Mouse (Mus musculus) adrenal gland, adult 8-10 months (tissue): ENCODE measurements around the gene Shoc2. TPM values are rescaled to one million over a fixed set of nuclear protein-coding genes. Genes with fewer than 3 reads are reported as not detected.
"Not testable (repeated sequence)": the region's sequence is repeated elsewhere in the genome, so short reads cannot be mapped to it uniquely, and the experiment has no call there.

Source experiments
- DNase-seq: peaks from one replicate; pipeline ENCODE4 v3.0.0; 2022
- total RNA-seq, 4 experiments: library from RNA; stranded (reverse); gene quantifications; 2 replicates each; pipeline ENCODE4 v1.2.4; 2022

Gene Shoc2
- total RNA-seq, result 10 to 100 TPM; 38.1 to 46.5 (median 41.9) TPM

DNA sequence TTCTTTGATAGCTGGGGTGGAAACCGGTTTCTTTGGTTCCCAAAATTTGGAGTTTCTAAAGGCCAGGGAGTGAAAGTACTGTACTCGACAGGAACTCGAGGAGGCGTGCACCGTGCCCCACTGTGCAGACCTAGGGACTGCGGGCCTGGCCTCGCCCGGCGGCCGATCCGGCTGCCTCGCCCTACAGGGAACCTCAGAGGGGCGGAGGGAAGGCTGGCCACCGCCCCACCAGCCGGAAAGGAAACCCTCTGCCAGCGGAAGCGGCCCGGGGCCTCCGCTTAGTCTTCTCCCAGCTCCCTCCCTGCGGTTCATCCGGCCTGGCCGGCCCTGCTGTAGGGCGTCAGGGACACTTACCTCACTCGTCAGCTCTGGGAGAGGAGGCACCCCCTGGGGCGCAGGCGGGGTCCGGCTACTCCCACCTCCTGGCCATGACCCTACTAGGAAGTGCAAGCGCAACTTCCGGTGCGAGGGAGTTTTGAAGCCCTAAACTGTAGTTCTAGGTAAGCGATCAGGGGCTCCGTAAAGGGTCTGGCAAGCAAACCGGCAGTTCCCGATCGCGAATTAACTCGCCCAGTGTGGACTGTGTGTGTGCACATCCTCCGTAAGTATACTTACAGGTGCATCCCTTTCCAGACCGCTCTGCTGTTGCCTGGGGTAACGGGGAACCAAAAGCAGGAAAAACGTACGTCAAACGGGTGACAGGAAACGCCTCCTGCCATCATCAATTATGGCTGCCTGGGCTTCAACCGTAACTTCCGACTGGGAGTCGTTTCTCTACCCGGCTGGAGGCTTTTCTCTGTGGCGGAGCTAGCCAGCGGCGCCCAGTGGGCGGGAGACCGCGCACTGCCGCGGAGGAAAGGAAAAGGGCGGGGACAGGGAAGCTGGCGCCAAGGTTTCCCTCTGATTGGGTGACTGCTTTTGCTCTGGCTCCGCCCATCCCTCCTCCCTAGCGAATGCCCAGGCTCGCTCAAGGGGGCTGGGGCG, at the start of gene Shoc2, which contains the start of gene Bbip1:
Gene Shoc2, plus strand, starts transcription at position 505 of the 984 bp plus-strand sequence.
Gene Bbip1, minus strand, starts transcription at position 826 of the 984 bp plus-strand sequence.
- peak; percentile 99 for DNase-seq

DNA sequence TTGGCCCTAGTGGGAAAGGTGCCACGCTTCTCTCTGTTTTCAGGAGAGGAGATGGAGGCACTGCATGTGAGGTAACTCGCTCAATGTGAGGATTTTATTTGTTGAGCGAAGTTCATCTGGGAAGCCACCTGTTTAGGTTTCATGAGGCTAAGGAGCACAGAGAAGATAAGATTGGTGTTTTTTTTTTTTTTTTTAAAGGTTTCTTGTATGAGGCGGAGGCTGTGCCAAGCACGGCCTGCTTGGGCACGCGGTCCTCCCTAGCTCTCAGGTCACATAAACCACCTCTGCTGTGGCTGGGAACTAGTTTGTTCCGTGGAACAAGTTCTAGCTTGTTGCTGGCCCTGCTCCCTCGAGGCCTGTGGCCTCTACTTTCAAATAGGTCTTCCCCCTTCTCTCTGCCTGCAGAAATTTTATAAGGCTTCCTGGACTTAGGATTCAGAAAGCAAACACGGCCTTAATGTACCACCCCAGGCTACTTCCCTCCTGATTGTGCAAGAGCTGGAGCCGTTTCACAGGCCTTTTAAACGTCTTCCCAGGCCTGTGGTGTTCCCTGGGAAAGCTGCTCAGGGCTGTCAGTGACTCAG, 49.5 kb upstream of the Shoc2 start:
- DNase-seq, result no peak

DNA sequence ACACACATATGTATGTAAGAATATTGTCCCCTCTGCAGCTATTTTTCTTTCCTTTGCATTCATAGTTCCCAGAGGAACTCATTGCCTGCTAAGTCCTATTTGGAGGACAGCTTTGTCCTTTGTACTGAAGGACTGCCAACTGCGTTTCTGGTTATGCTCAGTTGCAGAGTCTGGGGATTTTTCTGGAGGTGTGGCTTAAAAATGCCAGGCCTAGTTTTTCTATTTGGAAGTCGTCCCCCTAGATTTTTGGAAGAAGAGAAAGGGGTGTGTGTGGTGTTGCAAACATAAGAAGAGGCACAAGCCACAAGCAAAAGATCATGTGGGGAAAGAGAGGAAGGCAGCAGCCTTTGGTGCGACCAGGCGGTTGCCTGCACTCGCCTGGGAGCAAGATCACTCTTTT, 46.1 kb upstream of the Shoc2 start:
- DNase-seq, result no peak

DNA sequence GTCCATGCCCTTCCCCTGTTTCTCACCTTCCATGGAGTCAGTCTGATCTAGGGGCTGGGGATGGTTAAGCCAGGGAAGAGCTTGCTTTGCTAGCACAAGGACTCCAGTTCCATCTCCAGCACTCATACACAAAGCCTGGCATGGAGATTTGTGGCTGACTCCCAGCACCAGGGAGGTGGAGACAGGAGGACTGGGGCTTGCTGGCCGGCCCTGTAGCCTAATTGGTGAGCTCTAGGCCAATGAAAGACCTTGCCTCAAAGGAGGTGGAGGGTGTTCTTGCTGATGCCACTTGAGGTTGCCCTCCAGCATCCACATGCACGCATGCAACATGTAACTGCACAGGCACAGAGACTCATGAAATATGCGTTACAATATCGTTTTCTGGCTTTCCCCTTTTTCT, 45.6 kb upstream of the Shoc2 start:
- no peak for DNase-seq

DNA sequence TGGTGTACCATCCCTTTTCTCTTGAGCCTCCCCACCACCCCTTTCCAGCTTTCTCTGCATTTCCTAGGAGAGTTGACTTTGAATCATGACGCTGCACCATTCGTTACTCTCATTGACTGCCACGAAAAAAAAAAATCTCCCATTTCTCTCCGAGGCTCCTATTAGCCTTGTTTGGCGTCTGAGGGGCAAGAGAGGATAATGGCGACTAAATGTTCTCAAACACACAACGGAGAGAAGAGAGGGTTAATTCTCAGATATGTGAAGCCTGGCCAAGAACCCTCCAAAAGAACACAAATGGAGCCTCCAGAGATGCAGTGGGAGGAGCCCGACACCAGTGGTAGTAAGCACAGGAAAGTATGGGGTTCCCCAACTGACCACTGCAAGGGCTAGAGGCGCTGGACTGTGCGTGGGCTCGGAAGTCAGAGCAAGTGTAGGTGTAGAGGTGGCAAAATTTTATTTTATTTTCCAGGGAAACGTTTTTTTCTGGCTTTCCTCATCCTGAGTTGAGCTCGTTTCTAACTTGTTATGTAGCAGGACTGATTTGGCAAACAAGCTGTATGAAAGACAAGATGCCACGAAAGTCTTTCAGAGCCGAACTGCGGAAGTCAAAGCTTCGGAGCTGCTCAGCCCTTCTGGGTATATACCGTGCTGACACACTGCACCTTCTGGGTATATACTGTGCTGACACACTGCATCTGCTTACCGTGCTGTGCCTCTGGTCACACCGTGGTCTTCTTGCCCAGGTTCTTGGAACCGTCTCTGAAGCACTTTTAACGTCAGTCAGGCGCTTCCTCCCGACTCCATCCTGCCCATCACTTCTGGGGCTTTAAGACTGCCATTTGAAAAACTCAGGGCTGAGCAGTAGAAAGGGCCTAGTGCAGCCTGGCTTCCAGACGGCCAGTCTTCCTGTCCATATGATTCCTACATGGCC, 44.9 kb upstream of the Shoc2 start:
- DNase-seq, result no peak

DNA sequence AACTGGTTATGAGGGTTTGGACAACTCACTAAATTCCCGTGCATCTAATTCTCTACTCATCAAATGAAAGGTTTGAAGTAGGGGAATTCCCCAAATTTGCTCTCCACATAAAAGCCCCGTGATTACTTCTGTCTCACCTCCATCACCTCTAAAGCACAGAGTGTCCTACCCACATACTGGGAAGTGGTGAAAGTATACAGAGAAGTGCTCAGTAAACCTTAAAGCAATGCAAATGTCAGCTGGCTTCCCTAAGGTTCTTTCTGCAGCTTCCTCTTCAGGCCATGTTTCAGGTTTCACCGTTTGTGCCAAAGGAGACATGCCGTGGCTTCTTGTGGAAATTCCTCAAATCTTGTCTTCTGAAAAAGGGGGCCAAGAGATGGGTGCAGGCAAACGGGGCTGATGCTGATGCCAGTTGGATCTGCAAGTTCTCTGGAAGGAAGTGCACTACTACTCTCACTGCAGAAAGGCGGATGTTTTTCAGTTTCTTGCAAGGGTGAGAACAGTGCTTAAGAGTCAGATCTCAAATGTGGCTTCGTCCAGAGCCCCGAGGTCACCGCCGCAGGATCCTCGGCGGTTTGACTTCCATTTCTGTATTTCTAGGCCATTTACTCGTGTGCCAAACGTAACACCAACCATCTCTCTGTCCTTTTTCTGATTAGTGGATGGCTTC, 44.0 kb upstream of the Shoc2 start:
- DNase-seq, result no peak

DNA sequence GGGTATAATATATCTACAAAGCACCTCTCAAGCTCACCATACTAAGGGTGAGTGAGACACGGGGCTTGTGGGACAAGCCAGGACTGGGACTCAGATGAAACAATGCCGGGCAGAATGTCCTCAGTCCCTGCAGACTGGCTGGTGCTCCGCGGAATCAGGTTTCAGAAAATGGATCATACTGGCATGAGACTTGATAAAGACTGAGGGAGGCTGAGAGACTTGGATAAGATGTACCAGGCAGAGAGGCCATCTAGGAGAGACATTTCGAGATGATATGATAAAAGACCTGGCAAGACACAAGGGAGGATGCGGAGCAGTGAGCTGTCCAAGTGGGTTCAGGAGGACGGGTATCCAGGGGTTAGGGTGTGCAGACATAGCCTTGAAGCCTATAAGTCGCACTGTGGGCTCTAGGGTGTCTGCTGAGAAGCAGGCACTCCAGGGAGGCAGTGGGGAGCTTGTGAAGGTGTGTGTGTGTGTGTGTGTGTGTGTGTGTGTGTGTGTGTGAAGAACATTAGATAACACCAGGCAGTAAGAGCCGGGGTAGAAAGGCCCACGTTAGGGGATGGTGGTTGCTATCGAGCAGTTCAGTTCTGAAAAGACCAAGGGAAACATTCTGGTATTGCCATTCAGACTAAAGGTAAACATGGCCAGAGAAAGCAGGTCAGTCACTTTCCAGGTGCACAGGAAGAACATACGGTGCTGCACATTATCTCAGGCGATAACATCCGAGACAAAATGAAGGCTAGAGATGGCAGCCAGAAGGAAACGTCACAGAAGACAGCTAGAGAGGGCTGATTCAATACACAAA, 42.0 kb upstream of the Shoc2 start:
- DNase-seq, result no peak

DNA sequence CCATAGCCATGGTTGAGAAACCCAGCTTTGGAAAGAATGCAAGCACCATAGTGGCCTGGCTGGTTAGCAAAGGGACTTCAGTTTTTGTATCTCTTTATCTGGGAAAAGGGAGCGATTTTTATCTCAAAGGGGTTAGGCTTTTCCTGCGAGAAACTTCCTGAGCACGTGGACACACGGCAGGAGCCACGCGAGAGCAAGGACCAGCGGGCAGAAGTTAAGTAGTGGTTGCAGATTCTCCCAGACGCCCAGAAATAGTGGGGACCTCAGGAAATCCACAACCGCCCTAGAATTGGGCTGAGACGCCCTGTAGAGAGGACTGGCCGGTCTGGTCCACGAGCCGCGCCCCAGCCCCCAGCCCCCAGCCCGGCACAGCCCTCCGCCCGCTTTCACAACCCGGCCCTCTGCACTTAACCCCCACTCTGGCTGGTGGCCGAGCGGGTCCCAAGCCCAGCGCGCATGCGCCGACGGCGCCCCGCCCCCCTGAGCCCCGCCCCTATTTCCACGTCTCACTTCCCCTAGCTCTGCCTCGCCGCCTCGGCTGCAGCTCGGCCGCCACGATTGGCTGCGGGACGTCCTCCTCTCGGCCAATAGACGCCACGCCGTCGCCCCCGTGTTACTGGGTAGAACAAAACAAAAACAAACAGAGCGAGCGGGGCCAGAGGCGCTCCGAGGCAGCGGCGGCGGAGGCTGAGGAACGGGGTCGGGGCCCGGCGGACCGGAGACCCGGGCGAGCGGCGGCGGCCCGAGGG, 41.2 kb upstream of the Shoc2 start:
- peak; percentile 95 for DNase-seq

DNA sequence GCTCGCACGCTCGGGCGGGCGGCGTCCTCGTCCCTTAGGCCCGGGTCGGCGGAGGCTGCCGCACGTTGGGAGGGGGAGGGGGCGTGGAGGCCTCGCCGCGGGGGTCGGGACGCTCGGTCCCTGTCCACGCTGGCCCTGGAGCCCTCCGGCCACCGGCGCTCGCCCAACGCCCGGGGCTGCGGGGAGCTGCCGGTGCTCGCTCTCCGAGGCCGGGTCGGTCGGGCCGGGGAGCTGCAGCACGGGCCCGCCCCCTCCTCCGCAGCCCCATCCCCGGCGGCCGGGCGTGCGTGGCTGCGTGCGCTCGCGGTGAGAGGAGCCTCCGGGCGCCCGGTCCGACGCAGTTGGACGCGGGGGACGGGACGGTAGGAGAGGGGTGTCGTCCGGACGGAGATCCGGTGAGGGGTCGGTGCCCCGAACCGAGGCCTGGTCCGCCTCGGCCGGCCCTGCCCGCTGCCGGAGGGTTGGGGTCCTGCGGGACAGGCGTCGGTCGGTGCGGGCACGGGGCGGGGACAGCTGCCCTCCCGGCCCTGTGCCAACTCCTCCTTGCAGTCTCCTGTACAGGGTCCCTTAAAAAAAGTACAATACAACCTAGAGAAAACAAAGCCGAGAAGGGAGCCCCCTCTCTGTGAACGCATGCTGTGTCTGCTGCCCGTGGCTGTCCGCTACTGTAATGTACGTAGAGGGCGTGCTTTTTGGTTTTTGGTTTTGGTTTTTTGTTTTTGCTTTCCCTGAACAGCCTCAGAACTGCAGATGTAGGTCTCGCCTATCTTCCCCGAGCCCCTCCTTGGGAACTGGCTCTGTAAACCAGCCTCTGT, 40.4 kb upstream of the Shoc2 start:
- peak; percentile 36 for DNase-seq

DNA sequence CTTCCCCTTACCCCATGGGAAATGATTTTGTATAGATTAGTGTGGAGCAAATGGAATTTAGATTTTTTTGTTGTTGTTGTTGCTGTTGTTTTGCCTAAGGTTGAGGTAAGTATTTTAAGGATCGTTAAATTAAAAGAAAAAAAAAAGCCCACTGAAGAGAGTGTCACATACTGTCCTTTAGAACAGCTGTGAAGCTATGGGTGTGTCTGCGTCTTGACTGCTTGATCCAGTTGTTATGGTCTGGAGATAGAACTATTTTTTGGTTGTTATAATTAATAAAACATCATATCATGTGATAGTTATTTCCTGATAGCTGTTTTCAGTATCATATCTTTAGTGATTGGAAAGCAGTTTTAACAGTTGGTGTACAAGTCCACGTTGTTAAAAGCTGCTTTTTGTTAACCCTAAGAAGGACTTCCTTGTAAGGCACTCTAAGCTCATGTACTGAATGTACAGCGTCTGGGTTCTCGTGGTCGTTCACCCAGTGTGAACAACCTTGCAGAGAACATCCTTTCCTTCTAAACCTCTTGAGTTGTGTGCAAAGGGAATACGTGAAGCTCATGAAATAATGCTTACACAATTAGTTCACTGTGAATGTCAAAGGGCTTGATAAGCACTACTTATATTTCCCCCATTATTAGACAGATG, 39.1 kb upstream of the Shoc2 start:
- no peak for DNase-seq

DNA sequence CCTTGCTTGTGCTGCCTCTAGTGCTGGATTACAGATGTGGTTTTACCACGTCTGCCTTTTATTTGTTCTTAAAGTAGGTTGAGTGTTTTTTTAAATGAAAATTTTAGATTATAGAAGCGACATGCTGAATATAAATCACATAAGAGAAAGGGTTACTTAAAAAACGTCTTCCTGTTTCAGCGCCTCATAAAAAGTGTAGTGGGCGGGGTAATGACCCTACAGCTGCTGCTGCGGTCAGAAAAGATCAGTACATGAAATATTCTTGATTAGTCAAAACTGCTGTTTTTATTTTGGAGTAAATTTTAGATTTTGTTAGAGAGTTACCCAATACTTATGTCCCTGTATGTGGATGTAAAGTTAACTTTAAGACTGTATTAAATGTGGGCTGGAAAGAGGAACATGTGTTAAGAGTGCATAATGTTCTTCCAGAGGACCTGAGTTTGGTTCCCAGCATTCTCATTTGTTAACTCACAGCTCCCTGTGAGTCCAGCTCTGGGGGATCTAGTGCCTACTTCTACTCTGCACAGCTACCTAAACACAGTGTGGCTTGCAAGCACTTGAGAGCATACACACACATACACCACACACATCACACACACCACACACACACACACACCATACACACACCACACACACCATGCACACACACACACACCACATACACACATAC, 37.9 kb upstream of the Shoc2 start:
- DNase-seq, result no peak

DNA sequence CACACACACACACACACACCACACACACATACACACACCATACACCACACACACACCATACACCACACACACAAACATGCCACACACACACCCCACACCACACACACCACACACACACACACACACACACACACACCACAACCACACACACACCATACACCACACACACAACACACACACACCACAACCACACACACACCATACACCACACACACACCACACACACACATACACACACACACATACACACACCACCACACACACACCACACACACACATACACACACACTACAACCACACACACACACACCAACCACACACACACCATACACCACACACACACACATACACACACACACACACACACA, 37.4 kb upstream of the Shoc2 start:
- DNase-seq, result not testable (repeated sequence)

DNA sequence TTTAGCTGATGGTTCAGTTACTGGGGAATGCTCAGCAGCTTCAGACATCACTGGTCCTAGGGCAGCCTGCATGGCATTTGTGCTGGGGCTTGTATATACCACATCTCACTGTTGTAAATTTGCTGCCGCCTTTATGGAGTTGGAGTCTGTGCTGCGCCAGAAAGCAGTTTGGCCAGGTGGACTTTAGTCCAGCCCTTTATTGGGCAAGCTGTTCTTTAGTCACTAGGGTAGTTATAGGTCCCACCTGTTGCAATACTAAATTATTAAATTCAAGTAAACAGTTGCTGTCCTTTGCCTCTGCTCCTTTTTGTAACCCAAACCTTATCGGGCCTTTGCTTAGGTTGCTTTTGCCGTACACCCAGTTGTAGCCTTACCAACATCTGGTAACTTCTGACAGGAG, 29.2 kb upstream of the Shoc2 start:
- no peak for DNase-seq

DNA sequence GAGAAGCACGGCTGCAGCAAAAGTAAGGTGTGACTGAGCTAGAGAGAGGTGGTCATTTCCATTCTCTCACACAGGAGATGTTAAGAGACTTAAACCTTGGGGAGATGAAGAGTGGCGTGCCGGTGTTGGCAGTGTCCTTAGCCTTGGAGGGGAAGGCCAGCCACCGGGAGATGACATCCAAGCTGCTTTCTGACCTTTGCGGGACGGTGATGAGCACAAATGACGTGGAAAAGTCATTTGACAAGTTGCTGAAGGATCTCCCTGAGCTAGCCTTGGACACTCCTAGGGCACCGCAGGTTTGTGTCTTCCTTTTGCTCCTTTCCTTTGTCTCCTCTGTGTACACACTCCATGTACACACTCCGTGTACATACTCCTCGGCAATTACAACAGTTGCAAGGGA, 24.6 kb upstream of the Shoc2 start:
- peak; percentile 29 for DNase-seq

DNA sequence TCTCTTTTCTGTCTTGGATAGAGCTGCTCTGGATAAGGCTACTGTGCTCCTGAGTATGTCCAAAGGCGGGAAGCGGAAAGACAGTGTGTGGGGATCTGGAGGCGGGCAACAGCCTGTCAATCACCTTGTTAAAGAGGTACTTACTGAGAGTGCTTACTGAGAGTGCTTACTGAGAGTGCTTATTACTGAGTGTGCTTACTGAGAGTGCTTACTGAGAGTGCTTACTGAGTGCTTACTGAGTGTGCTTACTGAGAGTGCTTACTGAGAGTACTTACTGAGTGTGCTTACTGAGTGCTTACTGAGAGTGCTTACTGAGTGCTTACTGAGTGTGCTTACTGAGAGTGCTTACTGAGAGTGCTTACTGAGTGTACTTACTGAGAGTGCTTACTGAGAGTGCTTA, 22.1 kb upstream of the Shoc2 start:
- DNase-seq, result not testable (repeated sequence)

DNA sequence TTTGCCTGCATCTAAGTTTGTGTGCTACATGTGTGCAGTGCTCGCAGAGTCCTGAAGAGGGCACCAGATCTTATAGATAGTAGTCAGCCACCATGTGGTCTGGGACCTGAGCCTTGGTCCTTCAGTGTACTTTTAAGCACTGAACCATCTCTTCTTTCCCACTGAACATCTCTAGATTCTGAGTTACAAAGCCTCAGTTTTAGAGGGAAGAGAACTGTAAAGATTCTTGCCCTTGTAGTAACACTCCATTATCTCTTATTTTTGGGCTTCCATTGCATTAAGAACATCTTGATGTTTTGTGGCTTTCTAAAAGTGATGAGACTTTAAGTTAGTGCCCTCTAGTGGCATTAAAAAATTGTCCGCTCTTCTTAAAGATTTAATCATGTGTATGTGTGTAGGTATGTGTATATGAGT, 18.8 kb upstream of the Shoc2 start:
- DNase-seq, result no peak

DNA sequence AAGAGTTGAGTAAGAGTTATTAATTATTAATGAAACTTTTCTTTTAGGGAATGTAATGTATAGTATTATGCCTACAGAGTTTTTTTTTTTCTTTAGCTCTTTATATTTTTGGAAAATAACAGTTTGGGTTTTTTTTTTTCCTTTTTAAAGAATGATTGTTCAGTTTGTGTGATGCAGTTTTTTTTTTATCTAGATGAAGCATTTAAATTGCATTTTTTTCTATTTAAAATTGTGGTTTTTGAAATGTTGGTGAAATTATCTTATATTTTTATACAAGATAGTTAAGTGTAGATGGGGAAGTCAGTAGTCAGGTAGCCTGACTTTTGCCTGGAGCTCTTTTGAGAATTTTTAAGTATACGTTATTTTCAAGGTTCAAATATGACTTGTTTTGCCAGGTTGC, 17.4 kb upstream of the Shoc2 start:
- no peak for DNase-seq

DNA sequence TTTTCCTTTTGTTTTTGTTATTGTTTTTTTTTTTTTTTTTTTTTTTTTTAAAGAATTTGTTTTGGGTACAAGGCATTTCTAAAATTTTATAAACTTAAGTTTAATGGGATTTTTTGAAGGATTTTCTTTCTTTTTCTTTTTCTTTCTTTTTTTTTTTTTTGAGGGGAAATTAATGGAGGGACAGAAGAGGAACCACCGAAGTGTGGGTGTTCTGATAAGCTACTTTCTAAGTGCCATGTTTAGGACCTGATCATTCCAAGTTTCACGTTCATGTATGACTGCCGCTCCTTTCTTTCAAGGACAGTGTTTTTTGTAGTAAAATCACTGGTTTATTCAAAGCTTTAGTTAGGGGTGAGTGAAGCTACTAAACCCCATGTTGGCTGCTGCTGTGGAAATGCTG, 14.9 kb upstream of the Shoc2 start:
- no peak for DNase-seq

DNA sequence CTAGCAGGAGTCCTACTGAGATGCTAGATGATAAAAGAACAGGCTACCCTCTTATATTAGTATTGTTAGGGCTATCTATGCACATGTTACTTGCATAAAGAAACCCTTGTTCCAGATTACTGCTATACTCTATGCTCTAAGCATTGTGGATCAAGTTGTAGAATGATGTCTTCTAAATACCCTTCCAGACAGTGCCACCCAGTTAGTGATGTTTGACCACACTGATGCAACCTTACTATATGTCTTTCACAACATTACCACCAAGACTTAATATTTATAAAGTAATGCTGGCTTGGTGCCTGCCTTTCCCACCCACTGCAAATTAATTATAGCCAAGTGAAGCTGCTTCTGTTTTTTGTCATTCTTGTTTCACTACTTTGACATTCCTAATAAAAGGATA, 11.1 kb upstream of the Shoc2 start:
- DNase-seq, result no peak
